Mouse (Mus musculus): ENCODE measurements around the gene March2.

The March2 gene

DNA sequence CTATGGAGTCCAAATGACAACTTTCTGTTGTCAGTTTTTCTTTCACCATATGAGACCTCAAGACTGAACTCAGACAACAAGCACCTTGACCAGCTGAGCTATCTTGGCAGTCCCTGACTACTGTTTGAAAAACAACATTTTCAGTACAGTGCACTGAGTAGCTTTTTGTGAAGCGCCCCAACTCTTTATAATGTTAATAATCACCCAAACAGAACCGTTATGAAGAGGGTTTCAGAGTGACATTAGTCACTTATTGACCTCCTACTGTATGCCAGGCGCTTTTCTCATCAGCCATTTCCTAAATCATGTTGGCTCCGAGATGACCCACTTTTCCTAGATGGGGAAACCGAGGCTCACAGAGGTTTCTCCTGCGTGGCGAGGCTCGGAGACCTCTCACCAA, 488 bp downstream of the March2 start:
- peak; percentile 26 for DNase-seq (ENCODE audit: low read depth)

DNA sequence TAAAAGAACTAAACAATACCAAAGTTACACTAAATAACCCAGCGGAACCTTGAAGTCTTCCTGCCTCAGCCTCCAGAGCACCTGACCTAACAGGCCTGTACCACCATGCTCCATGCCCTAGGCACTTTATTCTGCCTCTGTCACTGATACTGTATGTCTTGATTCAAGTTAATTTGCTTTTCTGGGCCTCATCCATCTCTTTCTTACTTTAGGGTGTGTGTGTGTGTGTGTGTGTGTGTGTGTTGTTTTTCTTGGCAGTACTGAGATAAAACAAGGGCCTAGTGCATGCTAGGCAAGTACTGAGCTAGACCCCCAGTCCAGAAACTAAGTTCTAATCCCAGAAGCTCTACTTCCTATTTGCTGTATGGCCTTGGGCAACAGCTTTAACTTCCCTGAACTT, 1.2 kb downstream of the March2 start:
- DNase-seq (ENCODE audit: low read depth) = no peak

DNA sequence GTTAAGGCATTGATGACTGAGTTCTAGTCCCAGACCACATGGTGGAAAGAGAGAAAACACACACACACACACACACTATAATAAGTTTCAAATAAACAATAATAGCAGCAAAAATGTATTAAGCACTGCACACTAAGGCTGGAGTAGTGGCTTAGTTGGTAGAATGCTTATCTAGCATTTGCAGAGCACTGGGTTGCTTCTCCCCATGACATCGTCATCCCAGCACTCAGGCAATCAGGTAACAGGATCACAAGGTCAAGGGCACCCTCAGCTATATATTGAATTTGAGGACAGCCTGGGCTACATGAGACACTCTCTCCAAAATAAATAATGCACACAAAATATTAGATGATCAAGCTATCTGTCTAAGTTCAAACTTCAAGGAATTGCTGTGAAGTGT, 3.7 kb downstream of the March2 start:
- no peak for DNase-seq (ENCODE audit: low read depth)

DNA sequence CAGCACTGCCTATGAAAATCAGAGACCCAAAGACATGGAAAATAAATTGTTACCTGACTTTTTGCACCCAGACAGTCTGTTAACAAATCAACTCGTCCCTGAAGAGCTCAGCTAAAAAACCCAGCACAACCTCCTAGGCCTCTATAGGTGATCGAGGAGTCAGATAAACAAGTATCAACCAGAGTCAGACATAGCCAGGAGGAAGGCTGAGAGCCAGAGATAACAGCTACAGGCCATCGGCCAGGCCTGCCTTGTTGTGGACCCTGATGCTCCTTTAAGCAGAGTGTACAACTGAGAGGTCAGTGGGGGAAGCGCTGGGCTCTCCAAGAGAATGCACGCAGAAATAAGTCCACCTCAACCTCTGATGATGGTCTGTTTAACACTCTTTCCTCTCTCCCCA, 5.2 kb downstream of the March2 start:
- peak; percentile 93 for DNase-seq (ENCODE audit: low read depth)

DNA sequence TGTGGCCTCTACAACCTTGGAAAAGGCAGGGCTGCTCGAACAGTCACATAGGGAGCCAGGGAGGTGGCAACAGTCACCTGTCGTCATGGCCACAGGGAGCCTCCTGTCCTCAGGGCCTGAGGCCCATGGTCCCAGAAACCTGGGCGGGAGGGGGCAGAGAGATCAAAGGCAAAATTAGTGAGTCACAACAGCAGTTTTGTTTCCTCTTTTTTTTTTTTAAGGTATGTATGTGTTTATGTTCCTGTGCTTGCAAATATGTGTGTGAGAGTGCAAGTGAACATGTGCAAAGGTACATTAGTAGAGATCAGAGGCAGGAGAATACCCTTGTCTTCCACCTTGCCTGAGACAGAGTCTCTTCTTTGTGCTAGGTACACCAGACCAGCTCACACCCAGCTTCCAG, 8.6 kb downstream of the March2 start:
- no peak for DNase-seq (ENCODE audit: low read depth)

DNA sequence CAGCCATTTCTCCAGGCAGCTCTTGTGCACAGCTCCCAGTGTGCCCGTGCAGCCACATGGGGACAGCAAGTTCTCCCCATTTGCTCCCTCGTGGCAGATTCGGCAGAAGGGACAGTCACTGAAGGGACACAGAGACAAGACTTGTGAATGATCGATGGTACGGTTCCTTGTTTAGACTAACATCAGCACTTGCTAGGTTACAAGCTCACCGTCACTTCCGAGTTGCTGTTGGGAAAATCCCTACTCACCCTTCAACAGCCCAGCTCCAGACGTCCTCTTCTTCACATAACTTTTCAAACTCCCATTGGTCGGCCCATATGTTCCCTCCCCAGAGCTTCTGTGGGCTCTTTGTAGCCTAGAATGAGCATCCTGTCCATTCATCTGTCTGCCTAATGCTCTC, 15.4 kb downstream of the March2 start:
- no peak for DNase-seq (ENCODE audit: low read depth)

DNA sequence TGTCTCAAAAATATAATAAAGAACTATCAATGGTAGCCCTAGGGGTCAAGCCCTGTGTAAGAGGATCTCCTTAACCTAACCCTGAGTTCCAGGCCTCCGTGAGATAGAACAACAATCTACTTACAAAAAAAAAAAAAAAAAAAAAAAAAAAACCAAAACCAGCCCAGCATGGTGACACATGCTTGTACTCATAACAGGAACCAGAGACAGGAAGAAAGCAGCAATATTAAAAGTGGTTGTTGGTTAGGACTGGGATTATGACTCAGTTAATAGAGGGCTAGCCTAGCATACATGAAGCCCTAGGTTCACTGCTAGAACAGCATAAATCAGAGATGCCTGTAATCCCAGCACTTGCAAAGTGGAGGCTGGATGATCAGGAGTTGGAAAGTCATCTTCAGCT, 16.3 kb downstream of the March2 start:
- peak; percentile 77 for DNase-seq (ENCODE audit: low read depth)

DNA sequence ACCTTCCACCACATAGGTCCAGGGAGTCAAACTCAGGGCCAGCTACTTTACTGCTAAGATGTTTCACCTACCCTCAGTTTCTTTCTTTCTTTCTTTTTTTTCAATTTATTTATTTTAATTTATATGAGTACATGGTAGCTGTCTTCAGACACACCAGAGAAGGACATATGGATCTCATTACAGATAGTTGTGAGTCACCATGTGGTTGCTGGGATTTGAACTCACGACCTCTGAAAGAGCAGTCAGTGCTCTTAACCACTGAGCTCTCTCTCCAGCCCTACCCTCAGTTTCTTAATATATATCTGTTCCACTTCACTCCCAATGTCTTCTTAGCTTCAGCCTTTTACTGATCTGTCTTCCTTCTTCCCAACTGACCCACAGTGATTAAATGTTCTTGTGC, 23.0 kb downstream of the March2 start:
- DNase-seq (ENCODE audit: low read depth) = no peak

DNA sequence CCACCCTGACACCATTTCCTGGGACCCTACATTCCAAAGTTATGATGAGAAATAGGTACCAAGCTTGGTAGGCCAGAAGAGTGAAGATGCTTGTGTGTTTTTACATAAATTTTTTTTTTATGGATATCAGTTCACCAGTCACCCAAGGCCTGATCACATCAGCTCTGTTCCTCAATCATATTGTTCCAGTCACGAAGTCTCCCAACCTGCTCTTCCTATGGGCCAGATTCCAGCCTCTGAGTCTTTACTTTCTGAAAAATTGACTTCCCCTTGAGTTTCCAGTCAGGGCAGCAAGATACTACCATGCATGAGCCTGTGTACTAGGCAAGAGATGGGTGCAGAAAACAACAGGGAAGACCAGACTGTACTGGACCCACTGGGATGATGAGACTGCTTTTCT, 31.7 kb downstream of the March2 start, which contains the start of gene Hnrnpm:
TSS of gene Hnrnpm (minus strand) at position 101 of the 400 bp plus-strand sequence.
- DNase-seq (ENCODE audit: low read depth) = no peak

DNA sequence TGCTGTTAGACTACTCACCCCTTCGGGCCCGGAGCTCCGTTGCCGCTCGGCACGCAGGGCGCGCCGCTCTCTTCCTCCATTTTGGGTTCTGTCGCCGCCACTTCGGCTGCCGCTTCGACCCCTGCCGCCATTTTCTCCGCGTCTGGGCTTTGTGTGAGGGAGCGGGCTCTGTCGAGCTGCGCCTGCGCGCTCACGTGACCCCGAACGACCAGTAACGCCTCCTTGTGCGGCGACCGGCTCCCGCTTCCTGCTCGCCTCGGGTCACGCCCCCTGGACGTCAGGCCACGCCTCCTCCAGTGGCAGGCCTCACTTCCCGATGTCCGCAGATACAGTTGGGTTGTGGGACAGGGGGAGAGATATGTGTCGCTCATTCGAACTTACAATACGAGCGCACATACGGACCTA, 33.2 kb downstream of the March2 start:
- DNase-seq (ENCODE audit: low read depth) = peak; percentile 98

DNA sequence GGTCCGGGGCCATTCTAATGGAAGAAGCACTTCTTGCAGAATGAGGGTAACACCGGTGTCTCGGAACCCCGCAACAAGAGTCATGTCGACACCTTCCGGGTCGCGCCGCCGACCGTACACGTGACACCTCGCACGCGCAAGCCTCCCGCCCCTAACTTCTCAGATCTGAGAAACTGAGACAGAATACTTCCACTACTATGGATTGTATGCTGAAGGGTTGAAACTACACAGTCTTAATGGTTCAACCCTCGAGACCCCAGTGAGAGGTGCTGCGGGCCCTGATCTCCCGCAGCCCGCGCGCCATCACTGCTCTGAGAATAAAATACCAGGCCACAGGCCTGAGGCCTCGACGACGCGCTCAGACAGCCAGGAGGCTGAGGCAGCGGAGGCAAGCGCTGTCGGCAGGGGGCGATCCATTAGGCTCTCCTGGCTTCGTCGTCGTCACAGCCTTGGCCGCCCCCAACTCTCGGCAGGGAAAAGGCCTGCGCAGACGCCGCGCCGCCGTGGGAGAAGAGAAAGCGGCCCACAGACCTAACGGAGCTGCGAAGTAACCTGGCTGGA, 33.7 kb downstream of the March2 start:
- peak; percentile 83 for DNase-seq (ENCODE audit: low read depth)

DNA sequence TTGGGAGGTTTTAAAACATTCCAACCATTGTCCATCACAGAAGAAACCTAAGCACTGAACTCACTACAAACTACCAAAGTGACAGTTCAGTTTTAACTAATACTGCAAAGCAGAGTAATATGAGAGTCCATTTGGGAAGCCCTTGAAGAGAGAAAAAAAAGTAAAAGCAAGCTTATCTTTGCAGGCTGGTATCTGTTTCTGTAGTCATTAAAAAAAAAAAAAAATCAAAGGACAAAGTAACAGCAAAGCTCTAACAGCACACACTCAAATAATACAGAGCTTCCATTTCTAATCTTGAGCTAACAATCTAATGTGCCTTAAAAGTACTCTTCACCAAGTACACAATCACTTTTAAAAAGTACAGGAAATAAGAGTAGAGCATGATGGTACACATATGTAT, 36.7 kb downstream of the March2 start:
- DNase-seq (ENCODE audit: low read depth) = no peak

DNA sequence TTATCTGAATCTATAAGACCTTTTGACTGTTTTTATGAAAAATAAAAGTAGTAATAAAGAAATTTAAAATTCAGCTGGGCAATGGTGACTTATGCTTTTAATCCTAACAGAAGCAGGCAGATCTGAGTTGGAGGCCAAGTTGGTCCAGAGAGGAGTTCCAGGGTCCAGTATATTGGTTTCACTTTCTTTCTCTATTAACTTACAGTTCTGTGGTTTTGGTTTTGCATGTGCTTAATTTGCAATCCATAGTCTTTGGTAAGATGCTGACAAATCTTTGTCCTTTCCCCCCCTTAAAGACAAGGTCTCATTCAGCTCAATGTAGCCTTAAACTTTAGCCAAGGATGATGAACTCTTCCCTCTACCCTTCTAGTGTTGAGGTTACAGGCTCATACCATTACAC, 39.7 kb downstream of the March2 start:
- DNase-seq (ENCODE audit: low read depth) = peak; percentile 51

DNA sequence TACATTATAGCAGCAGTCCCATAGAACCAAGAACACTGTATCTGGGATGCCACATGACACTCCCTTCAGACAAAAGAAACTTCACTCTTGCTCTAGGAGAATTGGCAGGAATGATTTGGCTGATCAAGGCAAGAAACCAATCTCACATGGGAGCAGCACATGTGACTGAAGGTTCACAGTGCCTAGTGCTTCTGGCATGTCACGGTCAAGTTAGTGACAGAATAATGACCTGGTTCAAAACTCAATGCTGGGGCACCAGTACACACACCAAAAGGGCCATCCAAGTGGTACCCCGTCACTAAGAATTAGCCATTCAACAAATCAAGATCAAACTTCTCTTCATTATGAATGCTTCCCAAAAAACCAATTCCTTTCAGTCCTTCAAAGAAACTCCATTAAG, 42.4 kb downstream of the March2 start:
- DNase-seq (ENCODE audit: low read depth) = no peak

DNA sequence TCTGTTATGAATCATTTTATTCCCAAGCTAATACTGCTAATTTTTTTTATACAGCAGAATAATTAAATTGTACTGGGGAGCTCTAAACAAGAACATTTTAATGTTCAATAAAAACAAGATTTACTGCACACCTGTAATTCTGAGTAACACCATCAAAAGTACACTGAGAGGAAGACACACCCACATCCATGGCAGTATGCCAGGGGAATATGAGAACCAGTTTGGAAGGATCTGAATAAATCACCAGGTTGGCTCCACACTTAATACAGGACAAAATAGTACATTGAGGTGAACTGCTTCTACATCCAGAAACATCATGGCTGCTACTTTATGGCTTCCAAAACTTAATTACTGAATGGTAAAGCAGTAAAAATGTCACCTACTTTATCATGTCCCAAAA, 43.0 kb downstream of the March2 start:
- DNase-seq (ENCODE audit: low read depth) = peak; percentile 24

DNA sequence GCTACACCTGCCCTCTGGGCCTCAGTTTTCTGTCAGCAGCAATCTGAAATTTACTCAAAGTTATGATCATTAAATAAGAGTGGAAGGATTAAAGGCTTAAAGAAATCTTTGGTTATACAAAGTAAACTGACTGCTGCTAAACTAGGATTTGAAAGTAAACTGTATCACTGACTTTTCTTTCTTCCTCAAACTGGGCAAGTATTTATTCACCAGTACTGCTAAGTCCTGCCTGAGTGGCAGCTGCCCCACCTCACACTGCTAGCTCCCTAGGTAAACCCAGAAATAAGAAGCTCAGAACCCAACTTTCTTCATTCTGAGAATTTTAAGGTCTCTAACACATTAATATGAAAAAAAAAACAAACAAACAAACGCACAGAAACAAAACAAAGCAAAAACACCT, 44.6 kb downstream of the March2 start:
- no peak for DNase-seq (ENCODE audit: low read depth)

DNA sequence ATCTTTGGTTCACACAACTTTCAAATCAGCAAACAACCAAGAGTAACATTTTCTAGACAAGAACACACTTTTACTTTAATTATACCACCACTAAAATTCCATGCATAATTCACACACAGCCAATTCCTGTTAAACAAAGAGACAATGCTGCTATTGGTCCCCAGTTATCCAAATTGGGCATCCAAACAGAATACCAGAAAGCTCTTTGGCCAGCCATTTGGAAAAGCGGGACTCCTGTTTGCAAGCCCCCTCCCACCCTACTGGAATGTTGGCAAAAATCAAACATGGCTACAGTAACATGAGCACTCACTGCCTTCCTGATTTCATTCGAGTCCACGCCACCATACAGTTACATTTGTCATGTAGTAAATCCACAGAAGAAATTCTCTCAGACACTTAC, 48.8 kb downstream of the March2 start:
- DNase-seq (ENCODE audit: low read depth) = no peak

DNA sequence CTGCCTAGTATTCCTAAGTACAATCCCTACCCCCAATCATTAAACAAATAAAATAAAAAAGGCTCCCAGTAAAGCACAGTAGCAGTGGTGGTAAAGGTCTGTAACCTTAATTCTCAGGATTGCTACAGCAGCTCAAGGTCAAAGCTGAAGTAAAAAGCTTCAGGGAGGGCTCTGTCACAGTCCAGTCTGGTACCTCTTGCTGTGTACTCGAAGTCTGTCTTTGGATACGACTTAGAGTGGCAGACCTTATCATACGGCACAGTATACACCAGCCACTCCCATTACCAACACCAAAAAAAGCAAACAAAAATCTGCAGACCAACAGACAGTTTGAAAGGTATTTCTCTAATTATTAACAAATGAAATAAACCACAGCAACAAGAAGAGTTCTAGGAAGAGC, 51.7 kb downstream of the March2 start:
- no peak for DNase-seq (ENCODE audit: low read depth)

DNA sequence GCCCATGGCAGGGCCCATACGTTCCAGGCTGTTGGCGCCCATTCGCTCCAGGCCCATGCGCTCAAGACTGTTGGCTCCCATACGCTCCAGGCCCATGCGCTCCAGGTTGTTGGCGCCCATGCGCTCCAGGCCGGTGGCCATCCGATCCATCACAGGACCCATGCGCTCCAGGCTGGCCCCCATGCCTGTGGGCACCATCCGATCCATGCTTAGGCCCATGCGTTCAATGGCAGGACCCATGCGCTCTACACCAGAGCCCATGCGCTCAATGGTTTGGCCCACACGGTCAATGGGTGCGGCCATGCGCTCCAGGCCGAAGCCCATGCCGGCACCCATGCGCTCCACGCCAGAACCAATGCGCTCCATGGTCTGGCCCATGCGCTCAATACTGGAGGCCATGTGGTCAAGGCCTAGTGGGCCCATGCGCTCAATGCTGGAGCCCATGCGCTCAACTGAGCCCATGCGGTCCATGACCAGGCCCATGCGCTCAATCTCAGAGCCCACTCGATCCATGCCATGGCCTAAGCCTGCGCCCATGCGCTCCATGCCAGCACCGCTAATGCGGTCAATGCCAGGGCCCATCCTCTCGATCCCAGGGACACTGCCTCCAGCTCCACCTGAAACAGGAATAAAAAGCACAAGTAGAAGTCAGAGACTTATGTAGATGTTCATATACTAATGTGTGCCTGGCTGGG, 68.5 kb downstream of the March2 start:
- DNase-seq (ENCODE audit: low read depth) = no peak

DNA sequence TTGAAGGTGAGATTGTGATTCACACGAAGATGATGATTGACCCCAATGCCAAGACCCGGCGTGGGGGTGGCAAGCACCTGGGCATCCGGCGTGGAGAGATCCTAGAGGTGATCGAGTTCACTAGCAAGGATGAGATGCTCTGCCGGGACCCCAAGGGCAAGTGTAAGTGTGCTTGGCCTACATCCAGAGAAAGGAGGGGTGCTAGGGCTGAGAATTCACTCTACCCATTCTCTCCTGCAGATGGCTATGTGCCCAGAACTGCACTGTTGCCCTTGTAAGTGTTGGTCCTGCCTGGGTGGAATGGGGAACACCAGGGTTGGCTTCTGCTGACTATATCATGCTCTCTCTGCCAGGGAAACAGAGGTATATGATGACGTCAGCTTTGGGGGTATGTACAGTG, 73.4 kb downstream of the March2 start:
- DNase-seq (ENCODE audit: low read depth) = no peak

DNA sequence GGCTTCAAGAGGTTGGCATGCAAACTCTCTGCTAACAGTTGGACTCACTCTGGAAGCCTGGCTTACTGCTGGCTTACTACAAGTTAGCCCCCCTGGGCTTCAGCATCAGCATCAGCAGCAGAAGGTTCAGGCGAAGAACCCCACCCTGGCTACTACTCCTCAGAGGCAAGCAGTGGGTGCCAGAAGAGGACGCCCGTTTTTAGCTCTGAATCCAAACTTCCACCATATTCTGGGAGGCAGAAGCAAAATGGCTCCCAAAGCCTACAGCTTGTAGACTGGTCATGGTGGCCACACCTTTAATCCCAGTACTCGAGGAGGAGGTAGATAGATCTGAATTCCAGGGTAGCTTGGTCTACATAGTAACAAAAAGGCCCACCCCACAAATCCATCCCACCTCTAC, 74.4 kb downstream of the March2 start:
- no peak for DNase-seq (ENCODE audit: low read depth)

DNA sequence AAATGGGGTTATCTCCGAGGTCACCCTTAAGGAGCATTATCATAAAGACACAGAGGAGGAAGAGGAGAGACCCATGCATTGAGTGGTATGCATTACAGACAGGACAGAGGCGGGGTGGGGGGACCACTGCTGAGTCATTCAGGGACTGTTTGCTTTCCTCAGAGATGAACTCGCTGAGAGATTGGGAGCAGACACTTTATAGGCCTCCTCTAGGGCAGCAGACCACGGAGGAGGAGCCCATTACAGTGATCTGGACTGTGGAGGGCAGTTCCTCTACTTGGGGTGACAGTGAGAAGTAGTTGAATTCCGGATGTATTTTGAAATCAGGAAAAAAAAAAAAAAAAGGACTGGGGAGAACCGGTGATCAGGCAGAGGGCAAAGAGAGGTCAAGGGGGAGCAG, 78.7 kb downstream of the March2 start:
- DNase-seq (ENCODE audit: low read depth) = peak; percentile 88

DNA sequence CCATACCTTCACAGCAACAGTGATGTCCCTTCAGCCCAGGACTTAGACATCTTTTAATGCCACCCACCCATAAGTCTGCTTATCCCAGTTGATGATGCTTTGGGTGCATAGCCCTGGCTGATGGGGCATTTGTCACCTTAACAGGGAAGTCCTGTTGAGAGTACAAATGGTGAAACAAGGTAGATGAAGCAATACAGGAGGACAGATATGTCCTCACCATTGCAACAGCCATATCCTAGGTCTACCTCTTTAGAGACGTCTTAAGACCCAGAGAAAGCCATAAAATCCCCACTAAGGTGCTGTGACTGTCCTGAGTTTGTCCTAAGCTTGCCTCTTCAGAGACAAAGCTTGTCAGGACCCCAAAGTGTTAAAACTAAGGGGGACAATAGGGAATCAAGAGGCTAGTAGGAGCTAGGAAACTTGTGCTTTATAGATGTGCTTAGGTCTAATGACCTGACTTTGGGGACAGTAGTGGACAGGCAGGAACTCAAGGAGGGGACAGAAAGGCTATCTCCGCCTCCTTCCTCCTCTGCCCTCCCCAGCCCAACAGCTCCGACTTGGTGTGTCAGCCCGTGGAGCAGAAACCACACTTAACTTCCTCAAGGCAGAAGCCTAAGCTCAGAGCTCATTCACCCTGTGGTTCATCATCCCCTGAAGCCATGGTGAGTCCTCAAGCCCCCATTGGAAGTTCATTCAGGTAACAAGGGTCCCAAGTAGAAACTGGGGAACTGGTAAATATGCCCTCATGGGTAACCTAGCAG, 80.8 kb downstream of the March2 start, which contains the start of gene Pram1:
TSS of gene Pram1 (plus strand) at position 541 of the 761 bp plus-strand sequence.
- peak; percentile 80 for DNase-seq (ENCODE audit: low read depth)
